Mouse (Mus musculus): ENCODE data around the gene Ceacam16.

Ceacam16 gene

GRCm38 (mm10) chr7:19861199-19861598 is at the start of gene Ceacam16:
TSS of gene Ceacam16 (minus strand) at chr7:19861299.
- no peak for DNase-seq (ENCODE audit: low spot score in 2 of 2)

GRCm38 (mm10) chr7:19910421-19911291 is 49.6 kb upstream of the Ceacam16 start:
- DNase-seq (ENCODE audit: low spot score in 2 of 2) = peak; percentile 79 to 81

- DNase-seq (ENCODE audit: low spot score in 2 of 2) = peak in 1 of 2 experiments; percentile 46
Observed at GRCm38 (mm10) chr7:19889881-19890280, 28.8 kb upstream of the Ceacam16 start.

GRCm38 (mm10) chr7:19887849-19888248 is 26.8 kb upstream of the Ceacam16 start, which contains the start of gene Ceacam19:
TSS of gene Ceacam19 (minus strand) at chr7:19887965.
- DNase-seq (ENCODE audit: low spot score in 2 of 2) = no peak

- DNase-seq (ENCODE audit: low spot score in 2 of 2) = no peak
Observed at GRCm38 (mm10) chr7:19880754-19881153, 19.7 kb upstream of the Ceacam16 start.

- DNase-seq (ENCODE audit: low spot score in 2 of 2) = no peak
Observed at GRCm38 (mm10) chr7:19876781-19877425, 15.8 kb upstream of the Ceacam16 start.

- DNase-seq (ENCODE audit: low spot score in 2 of 2) = no peak
Observed at GRCm38 (mm10) chr7:19875948-19876682, 15.0 kb upstream of the Ceacam16 start.

- DNase-seq (ENCODE audit: low spot score in 2 of 2) = no peak
Observed at GRCm38 (mm10) chr7:19871943-19872601, 11.0 kb upstream of the Ceacam16 start.

GRCm38 (mm10) chr7:19871137-19871621 is 10.1 kb upstream of the Ceacam16 start:
- no peak for DNase-seq (ENCODE audit: low spot score in 2 of 2)

GRCm38 (mm10) chr7:19867751-19868399 is 6.8 kb upstream of the Ceacam16 start:
- DNase-seq (ENCODE audit: low spot score in 2 of 2) = no peak

GRCm38 (mm10) chr7:19866490-19866889 is 5.4 kb upstream of the Ceacam16 start:
- DNase-seq (ENCODE audit: low spot score in 2 of 2) = no peak

GRCm38 (mm10) chr7:19865246-19866036 is 4.3 kb upstream of the Ceacam16 start:
- no peak for DNase-seq (ENCODE audit: low spot score in 2 of 2)

- DNase-seq (ENCODE audit: low spot score in 2 of 2) = no peak
Observed at GRCm38 (mm10) chr7:19864241-19864640, 3.1 kb upstream of the Ceacam16 start.

- no peak for DNase-seq (ENCODE audit: low spot score in 2 of 2)
Observed at GRCm38 (mm10) chr7:19859740-19860139, 1.4 kb downstream of the Ceacam16 start.

GRCm38 (mm10) chr7:19856283-19856682 is 4.8 kb downstream of the Ceacam16 start:
- no peak for DNase-seq (ENCODE audit: low spot score in 2 of 2)

GRCm38 (mm10) chr7:19855663-19856062 is 5.4 kb downstream of the Ceacam16 start:
- no peak for DNase-seq (ENCODE audit: low spot score in 2 of 2)

- no peak for DNase-seq (ENCODE audit: low spot score in 2 of 2)
Observed at GRCm38 (mm10) chr7:19853526-19853925, 7.6 kb downstream of the Ceacam16 start.

- DNase-seq (ENCODE audit: low spot score in 2 of 2) = no peak
Observed at GRCm38 (mm10) chr7:19851858-19852570, 9.1 kb downstream of the Ceacam16 start, which contains the start of gene Gm19345. TSS of gene Gm19345 (plus strand) at chr7:19852003.

- no peak for DNase-seq (ENCODE audit: low spot score in 2 of 2)
Observed at GRCm38 (mm10) chr7:19844521-19845171, 16.5 kb downstream of the Ceacam16 start.

Data from urinary bladder, postnatal 36 days (tissue).